Mouse (Mus musculus) thymus, adult 2 months (tissue): ENCODE data around the gene Ppil1.
A peak's percentile ranks its signal among the peaks of the same experiment; 100 is the strongest.

ENCODE experiments used
- CTCF ChIP-seq: fragments of 200-500 bp; IDR thresholded peaks from 2 replicates; pipeline ENCODE4 v1.5.1; 2012; ENCODE audit warnings: mild to moderate bottlenecking, control low read depth, low read length, moderate library complexity, borderline replicate concordance; ENCODE audit not compliant: control insufficient read depth, poor library complexity, insufficient read depth; ENCODE audit errors: extremely low read depth
- POLR2A ChIP-seq: fragments of 200-500 bp; IDR thresholded peaks from 2 replicates; pipeline ENCODE4 v1.6.1; 2012; ENCODE audit warnings: mild to moderate bottlenecking, low read length, control low read depth, moderate library complexity; ENCODE audit not compliant: control insufficient read depth, poor library complexity, insufficient read depth; ENCODE audit errors: extremely low read depth

DNA sequence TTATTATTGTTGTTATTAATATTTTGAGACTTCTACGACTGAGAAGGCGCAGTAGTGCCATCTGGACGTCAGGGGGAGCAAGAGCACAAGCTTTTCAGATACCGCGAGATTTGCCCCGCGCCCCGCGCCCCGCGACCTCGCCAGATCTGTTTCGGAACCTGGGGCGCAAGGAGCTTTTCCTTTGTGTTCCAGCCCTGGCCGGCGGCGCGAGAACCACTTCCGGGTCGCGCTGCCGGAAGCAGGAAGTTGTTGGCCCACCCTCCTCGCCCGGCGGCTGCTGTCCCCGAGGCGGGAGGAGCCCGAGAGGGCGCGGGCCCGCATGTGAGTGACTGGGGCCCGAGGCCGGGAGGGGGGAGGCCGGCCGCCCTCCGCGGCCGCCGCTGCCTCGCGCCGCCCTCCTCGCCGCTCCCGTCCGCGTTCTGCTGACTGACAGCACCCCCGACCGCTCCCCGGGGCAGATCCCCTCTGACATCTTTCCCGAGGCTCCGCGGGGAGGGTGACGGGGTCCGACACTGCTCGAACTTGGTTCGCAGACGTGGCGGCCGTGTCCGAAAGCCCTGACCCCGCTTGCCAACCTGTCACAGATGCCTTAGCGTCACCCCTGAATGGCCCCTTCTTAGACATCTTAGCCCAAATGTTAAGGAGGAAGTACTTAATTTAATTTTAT, 4.8 kb upstream of the Ppil1 start, which contains the start of gene BC004004:
- TF ChIP-seq CTCF (peak; percentile 77), POLR2A (peak; percentile 89)
